Comparison of ENCODE assay signal across 8 mouse cellular contexts in genomic region chr8:70775851-70776495, GRCm38 (mm10). TPM values are rescaled to one million over a fixed set of nuclear protein-coding genes. Genes with fewer than 3 reads are reported as not detected.
DNase-seq lines count a peak whose midpoint lies in the region; ATAC-seq and TF ChIP-seq lines count a peak whose summit lies in the region.

No protein-coding gene starts in this region.

- H3K4me1 ChIP-seq in heart, adult 2 months (ENCODE audit: control insufficient read depth, insufficient read depth, low read length) = peaks cover 12% of the 10 kb centered on the region
- H3K4me1 ChIP-seq in CH12.LX (ENCODE audit: control insufficient read depth in 1 of 2, insufficient read depth in 2 of 2) = peaks cover 48 to 63% of the 10 kb centered on the region in 2 experiments
- H3K4me1 ChIP-seq in forebrain, embryonic 11.5 days (replicated peaks; ENCODE audit: control insufficient read depth, insufficient read depth, low read length) = peaks cover 10% of the 10 kb centered on the region; the same call in 1 of the 2 replicates
- peaks cover 15% of the 10 kb centered on the region for H3K4me1 ChIP-seq in limb, embryonic 11.5 days (ENCODE audit: control insufficient read depth, insufficient read depth, low read length)
- peaks cover 51% of the 10 kb centered on the region for H3K4me1 ChIP-seq in olfactory bulb, adult 2 months (ENCODE audit: control insufficient read depth, insufficient read depth, low read length)

- TF ChIP-seq POLR2A in heart, adult 2 months (IDR thresholded peaks at IDR 0.05; ENCODE audit: insufficient read depth, low read depth, low read length) = no peak
- TF ChIP-seq POLR2A in CH12.LX (IDR thresholded peaks at IDR 0.05; ENCODE audit: low read depth, low read length) = no peak
- no peak for TF ChIP-seq POLR2A in olfactory bulb, adult 2 months (IDR thresholded peaks at IDR 0.05; ENCODE audit: insufficient read depth, low read depth, low read length)

- H3K4me3 ChIP-seq in heart, adult 2 months = peak overlapping the region; percentile 54
- peak overlapping the region; percentile 84 to 93 (median 92) for H3K4me3 ChIP-seq in CH12.LX (replicated peaks in 1 of 3; ENCODE audit: low read depth in 2 of 3, low read length in 2 of 3, poor library complexity in 1 of 3)
- peak overlapping the region; percentile 77 for H3K4me3 ChIP-seq in forebrain, embryonic 11.5 days (ENCODE audit: low read depth, low read length)
- peak overlapping the region; percentile 86 for H3K4me3 ChIP-seq in limb, embryonic 11.5 days (ENCODE audit: low read depth, low read length)
- peak overlapping the region; percentile 78 for H3K4me3 ChIP-seq in olfactory bulb, adult 2 months (ENCODE audit: insufficient read depth, low read depth, low read length)

- peak overlapping the region; percentile 95 for H3K27ac ChIP-seq in heart, adult 2 months
- H3K27ac ChIP-seq in CH12.LX (ENCODE audit: insufficient read depth, low read depth) = peak overlapping the region; percentile 18
- H3K27ac ChIP-seq in forebrain, embryonic 11.5 days (ENCODE audit: low read depth, low read length) = 0 out of 2 replicates have a peak overlapping the region, but pooled peaks have one; percentile 97
- H3K27ac ChIP-seq in limb, embryonic 11.5 days (replicated peaks; ENCODE audit: low read depth, low read length) = peak overlapping the region; percentile 95
- H3K27ac ChIP-seq in olfactory bulb, adult 2 months (ENCODE audit: insufficient read depth, low read depth, low read length) = peak overlapping the region; percentile 71

- no peak for TF ChIP-seq RAD21 in CH12.LX (IDR thresholded peaks at IDR 0.05; ENCODE audit: low read depth, low read length)

- dilution Hi-C loops in CH12.LX (cut with MboI; ENCODE audit: extremely low pct_ligation_motif_present, extremely low pct_unique_long_range_greater_than_20kb, low sequenced_read_pairs) = no loop called here

- H3K9me3 ChIP-seq in CH12.LX (replicated peaks; ENCODE audit: low read length) = no peaks in the 10 kb centered on the region
- H3K9me3 ChIP-seq in forebrain, embryonic 11.5 days (ENCODE audit: control insufficient read depth, low read length) = no peaks in the 10 kb centered on the region
- H3K9me3 ChIP-seq in limb, embryonic 11.5 days (ENCODE audit: control insufficient read depth, low read length) = no peaks in the 10 kb centered on the region

- ATAC-seq in forebrain, embryonic 11.5 days (replicated peaks; ENCODE audit: low FRiP score) = no peak
- ATAC-seq in limb, embryonic 11.5 days (ENCODE audit: insufficient number of reproducible peaks, low FRiP score, low TSS enrichment, low read depth) = no peak; the same call in 1 of the 2 replicates

- in situ Hi-C loops in CH12.LX (cut with MboI; ENCODE audit: low pct_ligation_motif_present, low pct_unique_long_range_greater_than_20kb, low sequenced_read_pairs) = no loop called here

- no peaks in the 10 kb centered on the region; the same call in none of the 2 replicates for H3K79me2 ChIP-seq in heart, adult 2 months (replicated peaks; ENCODE audit: control insufficient read depth, insufficient read depth, low read length)
- H3K79me2 ChIP-seq in CH12.LX (replicated peaks; ENCODE audit: control insufficient read depth, extremely low read depth, insufficient read depth, poor library complexity, severe bottlenecking) = peaks cover 7% of the 10 kb centered on the region; the same call in 1 of the 2 replicates

- peak overlapping the region; percentile 78 for H3K4me2 ChIP-seq in CH12.LX (ENCODE audit: insufficient read depth, low read depth, poor library complexity, severe bottlenecking)
- peak overlapping the region; percentile 82 for H3K4me2 ChIP-seq in forebrain, embryonic 11.5 days (ENCODE audit: low read depth, low read length, severe bottlenecking)
- peak overlapping the region; percentile 77 for H3K4me2 ChIP-seq in limb, embryonic 11.5 days (ENCODE audit: low read depth, severe bottlenecking)

- H3K27me3 ChIP-seq in heart, adult 2 months (ENCODE audit: control insufficient read depth, insufficient read depth, low read length) = no peaks in the 10 kb centered on the region
- H3K27me3 ChIP-seq in CH12.LX (replicated peaks) = no peaks in the 10 kb centered on the region
- no peaks in the 10 kb centered on the region for H3K27me3 ChIP-seq in forebrain, embryonic 11.5 days (ENCODE audit: control insufficient read depth, insufficient read depth, low read length)
- H3K27me3 ChIP-seq in limb, embryonic 11.5 days (ENCODE audit: control insufficient read depth, insufficient read depth, low read length) = no peaks in the 10 kb centered on the region

- DNase-seq in heart, adult 2 months = no peak
- no peak for DNase-seq in heart, adult 8-10 months (ENCODE audit: low spot score)
- DNase-seq in CH12.LX (ENCODE audit: extremely low read depth) = no peak
- no peak for DNase-seq in forebrain, embryonic 11.5 days (ENCODE audit: low spot score)
- DNase-seq in limb, embryonic 11.5 days (ENCODE audit: low spot score) = no peak
- no peak for DNase-seq in urinary bladder, postnatal 4 days (ENCODE audit: low spot score in 2 of 2)
- DNase-seq in cerebellum, adult 18-20 months = no peak

- TF ChIP-seq EP300 in heart, adult 2 months (IDR thresholded peaks at IDR 0.05; ENCODE audit: insufficient read depth, low read depth, low read length) = no peak
- no peak for TF ChIP-seq EP300 in CH12.LX (IDR thresholded peaks at IDR 0.05; ENCODE audit: low read length)

- intact Hi-C loops in heart, adult 2 months (cut with DNase I) = loop anchor here (2.0 to 10.0 kb wide), 2 partner anchors 21 to 251 kb away; partner anchors contain the start of genes Fkbp8 and Kxd1

- 4% methylated on average over 34 of the region's 34 CpGs for WGBS in heart, adult 2 months
- 2% methylated on average over 34 of the region's 34 CpGs for WGBS in forebrain, embryonic 11.5 days
- WGBS in limb, embryonic 11.5 days = 3% methylated on average over 34 of the region's 34 CpGs
- under 1% methylated on average over 34 of the region's 34 CpGs for WGBS in olfactory bulb, adult 2 months

- peak overlapping the region; percentile 93 for H3K9ac ChIP-seq in heart, adult 2 months (ENCODE audit: low read depth, low read length)
- H3K9ac ChIP-seq in CH12.LX (ENCODE audit: insufficient read depth, low read depth) = peak overlapping the region; percentile 67
- H3K9ac ChIP-seq in forebrain, embryonic 11.5 days (ENCODE audit: low read length) = peak overlapping the region; percentile 93
- peak overlapping the region; percentile 90 for H3K9ac ChIP-seq in limb, embryonic 11.5 days (ENCODE audit: low read length)

- no peak for TF ChIP-seq CTCF in heart, adult 2 months (IDR thresholded peaks at IDR 0.05)
- TF ChIP-seq CTCF in CH12.LX (conservative IDR thresholded peaks at IDR 0.05 in 1 of 2, IDR thresholded peaks at IDR 0.05 in 1 of 2; ENCODE audit: low read depth in 2 of 2, low read length in 2 of 2) = no peak
- no peak for TF ChIP-seq CTCF in olfactory bulb, adult 2 months (IDR thresholded peaks at IDR 0.05; ENCODE audit: insufficient read depth, low read depth, low read length)

- no peaks in the 10 kb centered on the region for H3K36me3 ChIP-seq in heart, adult 2 months (ENCODE audit: control insufficient read depth, insufficient read depth, low read length)
- peaks cover 42 to 66% of the 10 kb centered on the region in 2 experiments for H3K36me3 ChIP-seq in CH12.LX (replicated peaks in 1 of 2; ENCODE audit: control insufficient read depth in 1 of 2, insufficient read depth in 1 of 2, low read length in 1 of 2)
- no peaks in the 10 kb centered on the region; the same call in 1 of the 2 replicates for H3K36me3 ChIP-seq in forebrain, embryonic 11.5 days (ENCODE audit: control insufficient read depth, insufficient read depth, low read length)
- peaks cover 19% of the 10 kb centered on the region for H3K36me3 ChIP-seq in limb, embryonic 11.5 days (ENCODE audit: control insufficient read depth, insufficient read depth, low read length)

RNA-seq across cellular contexts. Expression of gene Pik3r2, which starts 0.5 kb away (rescaled TPM):
- total RNA-seq in heart, adult 2 months (2021) = 10 to 100 TPM; 22.0 to 22.4 TPM
- 34.3 and 45.5 TPM in 2 replicates for polyA plus RNA-seq in heart, adult 2 months (2012; rRNA removed)
- 10 to 100 TPM; 19.3 to 24.1 (median 22.2) TPM for total RNA-seq in heart, adult 8-10 months (2022)
- total RNA-seq in CH12.LX (2012; rRNA removed) = 37.4 and 45.9 TPM in 2 replicates
- total RNA-seq in CH12.LX (2014; rRNA removed) = 12.4 and 13.8 TPM in 2 replicates
- polyA plus RNA-seq in CH12.LX (2012; ENCODE audit: insufficient read length, low read depth) = 16.3 and 25.8 TPM in 2 replicates
- polyA plus RNA-seq in forebrain, embryonic 11.5 days (2014; fragmentation: Nextera tagmentation; extraction: Ambion mirVana) = 58.9 and 61.6 TPM in 2 replicates
- polyA plus RNA-seq in limb, embryonic 11.5 days (2014; fragmentation: Nextera tagmentation; extraction: Ambion mirVana) = 46.9 and 48.3 TPM in 2 replicates
- not detected in 2 replicates for polyA plus RNA-seq in olfactory bulb, adult 2 months (2012; ENCODE audit: insufficient read depth, insufficient read length, low replicate concordance, missing spikeins)

RNA-seq across cellular contexts. Expression of gene Mpv17l2, which starts 15.2 kb away (rescaled TPM):
- 10 to 100 TPM; 21.7 to 29.1 TPM for total RNA-seq in heart, adult 2 months (2021)
- polyA plus RNA-seq in heart, adult 2 months (2012; rRNA removed) = 30.0 and 32.2 TPM in 2 replicates
- total RNA-seq in heart, adult 8-10 months (2022) = 10 to 100 TPM; 23.2 to 32.5 (median 27.7) TPM
- 25.3 and 28.5 TPM in 2 replicates for total RNA-seq in CH12.LX (2012; rRNA removed)
- total RNA-seq in CH12.LX (2014; rRNA removed) = 22.8 and 27.1 TPM in 2 replicates
- polyA plus RNA-seq in CH12.LX (2012; ENCODE audit: insufficient read length, low read depth) = 31.9 and 36.1 TPM in 2 replicates
- polyA plus RNA-seq in forebrain, embryonic 11.5 days (2014; fragmentation: Nextera tagmentation; extraction: Ambion mirVana) = 31.0 and 34.1 TPM in 2 replicates
- polyA plus RNA-seq in limb, embryonic 11.5 days (2014; fragmentation: Nextera tagmentation; extraction: Ambion mirVana) = 23.1 and 23.6 TPM in 2 replicates
- not detected in 2 replicates for polyA plus RNA-seq in olfactory bulb, adult 2 months (2012; ENCODE audit: insufficient read depth, insufficient read length, low replicate concordance, missing spikeins)

RNA-seq across cellular contexts. Expression of gene Rab3a, which starts 21.5 kb away (rescaled TPM):
- 10 to 100 TPM; 46.5 to 48.0 TPM for total RNA-seq in heart, adult 2 months (2021)
- 89.1 and 117 TPM in 2 replicates for polyA plus RNA-seq in heart, adult 2 months (2012; rRNA removed)
- 10 to 100 TPM; 46.3 to 60.7 (median 50.6) TPM for total RNA-seq in heart, adult 8-10 months (2022)
- 1.8 and 1.9 TPM in 2 replicates for total RNA-seq in CH12.LX (2012; rRNA removed)
- 0.32 and 0.87 TPM in 2 replicates for total RNA-seq in CH12.LX (2014; rRNA removed)
- polyA plus RNA-seq in CH12.LX (2012; ENCODE audit: insufficient read length, low read depth) = 0.65 and 0.99 TPM in 2 replicates
- 42.7 and 49.7 TPM in 2 replicates for polyA plus RNA-seq in forebrain, embryonic 11.5 days (2014; fragmentation: Nextera tagmentation; extraction: Ambion mirVana)
- polyA plus RNA-seq in limb, embryonic 11.5 days (2014; fragmentation: Nextera tagmentation; extraction: Ambion mirVana) = 11.6 and 12.3 TPM in 2 replicates
- 431 and 581 TPM in 2 replicates for polyA plus RNA-seq in olfactory bulb, adult 2 months (2012; ENCODE audit: insufficient read depth, insufficient read length, low replicate concordance, missing spikeins)

RNA-seq across cellular contexts. Expression of gene Mast3, which starts 28.9 kb away (rescaled TPM):
- total RNA-seq in heart, adult 2 months (2021) = 1 to 10 TPM; 6.0 to 7.4 TPM
- 12.7 and 13.9 TPM in 2 replicates for polyA plus RNA-seq in heart, adult 2 months (2012; rRNA removed)
- 1 to 10 TPM; 6.5 to 8.4 (median 7.1) TPM for total RNA-seq in heart, adult 8-10 months (2022)
- total RNA-seq in CH12.LX (2012; rRNA removed) = 11.3 and 11.6 TPM in 2 replicates
- total RNA-seq in CH12.LX (2014; rRNA removed) = 3.3 and 7.0 TPM in 2 replicates
- polyA plus RNA-seq in CH12.LX (2012; ENCODE audit: insufficient read length, low read depth) = 22.2 and 23.4 TPM in 2 replicates
- 15.9 and 17.4 TPM in 2 replicates for polyA plus RNA-seq in forebrain, embryonic 11.5 days (2014; fragmentation: Nextera tagmentation; extraction: Ambion mirVana)
- 11.7 and 14.6 TPM in 2 replicates for polyA plus RNA-seq in limb, embryonic 11.5 days (2014; fragmentation: Nextera tagmentation; extraction: Ambion mirVana)
- polyA plus RNA-seq in olfactory bulb, adult 2 months (2012; ENCODE audit: insufficient read depth, insufficient read length, low replicate concordance, missing spikeins) = 57.2 TPM in 1 of 2 replicates, not detected in the other

RNA-seq across cellular contexts. Expression of gene Il12rb1, which starts 32.3 kb away (rescaled TPM):
- total RNA-seq in heart, adult 2 months (2021) = not detected
- polyA plus RNA-seq in heart, adult 2 months (2012; rRNA removed) = 0.15 and 0.16 TPM in 2 replicates
- total RNA-seq in heart, adult 8-10 months (2022) = under 1 TPM in 2 of 4 experiments, not detected in 2; 0.16 to 0.49 TPM
- total RNA-seq in CH12.LX (2012; rRNA removed) (17.3 and 23.2 TPM in 2 replicates), CH12.LX (2014; rRNA removed) (4.5 and 5.6 TPM in 2 replicates)
- polyA plus RNA-seq in CH12.LX (2012; ENCODE audit: insufficient read length, low read depth) = 11.4 and 12.5 TPM in 2 replicates
- polyA plus RNA-seq in forebrain, embryonic 11.5 days (2014; fragmentation: Nextera tagmentation; extraction: Ambion mirVana) = not detected in 2 replicates
- not detected in 2 replicates for polyA plus RNA-seq in limb, embryonic 11.5 days (2014; fragmentation: Nextera tagmentation; extraction: Ambion mirVana)
- polyA plus RNA-seq in olfactory bulb, adult 2 months (2012; ENCODE audit: insufficient read depth, insufficient read length, low replicate concordance, missing spikeins) = not detected in 2 replicates

Comparison
In these comparisons a context has a peak if more than half of its experiments do, and no peak if none do; other contexts are left out.
1. H3K27ac ChIP-seq: peak in every context shown above with its lines; median percentile 97 in forebrain, embryonic 11.5 days; 95 in heart, adult 2 months; 95 in limb, embryonic 11.5 days; 71 in olfactory bulb, adult 2 months; 18 in CH12.LX.
2. RNA of gene Pik3r2, which starts 0.5 kb away (polyA plus RNA-seq): 58.9 to 61.6 TPM in forebrain, embryonic 11.5 days, 46.9 to 48.3 TPM in limb, embryonic 11.5 days, 34.3 to 45.5 TPM in heart, adult 2 months and 16.3 to 25.8 TPM in CH12.LX; not detected in olfactory bulb, adult 2 months; every median in the first group is over 10 times any median in the second.
3. RNA of gene Mpv17l2, which starts 15.2 kb away (polyA plus RNA-seq): 31.9 to 36.1 TPM in CH12.LX, 30.0 to 32.2 TPM in heart, adult 2 months, 31.0 to 34.1 TPM in forebrain, embryonic 11.5 days and 23.1 to 23.6 TPM in limb, embryonic 11.5 days; not detected in olfactory bulb, adult 2 months; every median in the first group is over 10 times any median in the second.
4. Peak in every context shown above with its lines, with median percentiles within 50 percentile points of each other: H3K4me3 ChIP-seq, H3K9ac ChIP-seq and H3K4me2 ChIP-seq.